Mouse (Mus musculus) ES-Bruce4 (cell line): ENCODE measurements around the gene Oprm1.

Experiments used
- CTCF ChIP-seq: IDR thresholded peaks from one replicate; pipeline ENCODE4 v1.8.1; 2011; ENCODE audit warnings: low read depth, low read length
- POLR2A ChIP-seq: IDR thresholded peaks from one replicate; pipeline ENCODE4 v1.8.1; 2011; ENCODE audit warnings: low read length; ENCODE audit not compliant: insufficient read depth

DNA sequence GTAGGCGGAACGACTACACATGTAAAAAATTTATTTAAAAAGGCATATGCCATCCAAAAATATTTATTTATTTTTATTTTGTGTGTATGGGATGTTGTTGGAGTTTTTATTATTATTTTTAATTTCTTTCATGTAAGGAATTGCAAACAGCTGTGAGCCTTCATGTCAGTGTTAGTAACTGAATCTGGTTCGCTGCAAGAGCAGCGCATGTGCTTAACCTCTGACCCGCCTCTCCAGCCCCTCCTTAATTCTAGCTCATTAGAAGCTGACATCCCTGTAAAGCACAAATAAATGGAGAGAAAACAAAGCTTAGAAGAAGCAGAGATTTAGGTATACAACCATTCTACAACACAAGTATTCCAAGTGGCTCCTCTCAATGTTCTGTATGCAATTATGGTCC, 285.6 kb downstream of the Oprm1 start:
- TF ChIP-seq POLR2A (no peak), CTCF (no peak)
